Mouse (Mus musculus) liver, embryonic 11.5 days (tissue): ENCODE data around the gene Gstp1. TPM values are rescaled to one million over a fixed set of nuclear protein-coding genes. Genes with fewer than 3 reads are reported as not detected.
A peak's percentile ranks its signal among the peaks of the same experiment; 100 is the strongest.

ENCODE experiments used
- ATAC-seq: fragments of 200-750 bp; cut with Nextera tagmentation; replicated peaks from 2 replicates; pipeline ENCODE4 v1.8.0; 2017; ENCODE audit warnings: moderate number of reproducible peaks, mild to moderate bottlenecking, moderate TSS enrichment, moderate library complexity; ENCODE audit not compliant: low FRiP score
- DNase-seq: peaks from one replicate; pipeline ENCODE4 v3.0.0-alpha.2; 2017; ENCODE audit warnings: low spot score
- H3K27ac ChIP-seq: fragments of 300-500 bp; sonication (generic); 2 replicates; pipeline ENCODE4 v1.5.1; 2014; ENCODE audit warnings: mild to moderate bottlenecking, low read depth, low read length, control low read depth
- H3K27me3 ChIP-seq: fragments of 300-500 bp; sonication (generic); replicated peaks from 2 replicates; pipeline ENCODE4 v1.6.1; 2014; ENCODE audit warnings: low read length, mixed read lengths; ENCODE audit not compliant: control insufficient read depth, insufficient read depth
- H3K36me3 ChIP-seq: fragments of 300-500 bp; sonication (generic); 2 replicates; pipeline ENCODE4 v1.6.1; 2014; ENCODE audit warnings: mild to moderate bottlenecking, low read length, moderate library complexity, mixed read lengths; ENCODE audit not compliant: control insufficient read depth, insufficient read depth
- H3K4me1 ChIP-seq: fragments of 300-500 bp; sonication (generic); replicated peaks from 2 replicates; pipeline ENCODE4 v1.6.1; 2014; ENCODE audit warnings: low read length, mixed read lengths; ENCODE audit not compliant: control insufficient read depth, insufficient read depth
- H3K4me2 ChIP-seq: fragments of 300-500 bp; sonication (generic); 2 replicates; pipeline ENCODE4 v1.6.1; 2014; ENCODE audit warnings: mild to moderate bottlenecking, control low read depth, moderate library complexity
- H3K4me3 ChIP-seq: fragments of 300-500 bp; sonication (generic); 2 replicates; pipeline ENCODE4 v1.5.1; 2014; ENCODE audit warnings: low read depth, low read length, control low read depth
- H3K9ac ChIP-seq: fragments of 300-500 bp; sonication (generic); 2 replicates; pipeline ENCODE4 v1.6.1; 2014; ENCODE audit warnings: low read depth, low read length, control low read depth
- H3K9me3 ChIP-seq: fragments of 300-500 bp; sonication (generic); 2 replicates; pipeline ENCODE4 v1.6.1; 2016; ENCODE audit warnings: low read length, inconsistent platforms, mixed read lengths; ENCODE audit not compliant: control insufficient read depth
- WGBS: fragments of 180-500 bp; shearing (Covaris S2); extraction: QIAGEN DNeasy Blood & Tissue Kit; methylation state at CpG from one replicate; pipeline ENCODE4 v1.1.7; 2014; 5-methylcytosine and 5-hydroxymethylcytosine counted together
- polyA plus RNA-seq: library from polyadenylated mRNA; unstranded; fragments of >200 nt; fragmentation: Nextera tagmentation; extraction: Ambion mirVana; gene quantifications from 2 replicates; pipeline ENCODE4 v1.2.1, GENCODE M21; 2014

Gene Gstp1
- polyA plus RNA-seq, 1 experiment from 2014 or later: 765 TPM

DNA sequence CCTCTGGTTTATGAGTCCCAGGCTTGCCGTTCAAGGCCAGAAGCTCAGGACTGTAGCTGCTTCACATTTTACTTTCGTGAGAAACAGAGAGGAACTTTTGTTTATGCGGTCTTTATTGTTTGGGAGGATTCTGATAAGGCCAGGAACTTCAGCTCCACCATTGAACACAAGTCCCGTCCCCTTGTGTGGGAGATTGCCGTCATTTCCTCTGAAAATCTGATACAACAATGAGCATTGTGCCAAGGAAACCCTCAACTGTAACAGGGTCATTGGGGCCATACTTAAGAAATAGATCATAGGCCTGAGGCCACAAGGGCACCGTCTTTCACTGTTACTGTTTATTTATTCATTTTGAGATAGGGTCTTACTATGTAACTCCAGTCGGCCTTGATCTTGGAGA is 14.6 kb downstream of the Gstp1 start:
- 69% methylated on average over 7 of the region's 7 CpGs for WGBS
- DNase-seq (no peak), ATAC-seq (no peak)
- Histone ChIP-seq H3K36me3 (no peaks in the 10 kb centered on the region), H3K4me1 (peaks cover 5% of the 10 kb centered on the region; the same call in 1 of the 2 replicates), H3K27me3 (no peaks in the 10 kb centered on the region), H3K4me2 (no peak overlapping the region), H3K9me3 (peaks cover 7% of the 10 kb centered on the region), H3K9ac (no peak overlapping the region), H3K27ac (no peak overlapping the region), H3K4me3 (no peak overlapping the region)

GRCm38 (mm10) chr19:4018743-4019583 is 18.8 kb downstream of the Gstp1 start:
- 0 out of 2 replicates have a peak overlapping the region, but pooled peaks have one; percentile 16 for H3K9ac ChIP-seq

GRCm38 (mm10) chr19:4017921-4018587 is 19.7 kb downstream of the Gstp1 start:
- WGBS: 65% methylated on average over 10 of the region's 10 CpGs
- H3K27ac ChIP-seq: no peak overlapping the region
- no peak for ATAC-seq
- no peak for DNase-seq
- no peaks in the 10 kb centered on the region for H3K27me3 ChIP-seq
- no peak overlapping the region for H3K9ac ChIP-seq
- H3K9me3 ChIP-seq: no peaks in the 10 kb centered on the region
- no peak overlapping the region for H3K4me3 ChIP-seq
- H3K4me1 ChIP-seq: peaks cover 21% of the 10 kb centered on the region
- no peaks in the 10 kb centered on the region for H3K36me3 ChIP-seq
- H3K4me2 ChIP-seq: no peak overlapping the region

More at GRCm38 (mm10) chr19:4018743-4019583, 18.8 kb downstream of the Gstp1 start:
- WGBS: 41% methylated on average over 18 of the region's 18 CpGs
- Histone ChIP-seq H3K9me3 (no peaks in the 10 kb centered on the region), H3K27me3 (no peaks in the 10 kb centered on the region), H3K36me3 (no peaks in the 10 kb centered on the region), H3K4me2 (peak overlapping the region; percentile 25; the same call in 1 of the 2 replicates), H3K4me3 (no peak overlapping the region), H3K27ac (no peak overlapping the region), H3K4me1 (peaks cover 16% of the 10 kb centered on the region)
- DNase-seq (peak; percentile 57), ATAC-seq (peak; percentile 73)

DNA sequence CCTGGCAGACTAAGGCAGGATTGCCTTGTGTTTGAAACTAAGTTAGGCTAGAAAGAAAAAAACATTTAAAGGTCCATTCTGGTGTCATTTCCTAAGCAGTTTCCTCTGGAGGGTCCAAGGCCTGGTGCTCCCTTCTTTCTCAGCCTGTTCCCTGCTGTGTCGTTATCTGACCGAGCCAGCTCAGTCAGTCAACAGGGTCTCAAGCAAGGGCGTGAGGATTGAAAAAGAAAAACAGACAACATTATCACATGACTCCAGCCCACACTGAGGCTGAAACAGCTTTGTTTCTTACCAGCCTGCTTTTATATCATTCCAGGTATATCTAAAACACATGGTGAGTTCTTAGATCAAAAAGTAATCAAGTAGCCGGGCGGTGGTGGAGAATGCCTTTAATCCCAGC is 22.1 kb downstream of the Gstp1 start:
- H3K4me2 ChIP-seq: 0 out of 2 replicates have a peak overlapping the region, but pooled peaks have one; percentile 6
- WGBS: 35% methylated on average over 5 of the region's 5 CpGs
- H3K4me1 ChIP-seq: peaks cover 31% of the 10 kb centered on the region
- H3K9me3 ChIP-seq: no peaks in the 10 kb centered on the region
- no peaks in the 10 kb centered on the region for H3K27me3 ChIP-seq
- peak; percentile 63 for ATAC-seq
- H3K36me3 ChIP-seq: no peaks in the 10 kb centered on the region
- H3K27ac ChIP-seq: peak overlapping the region; percentile 76
- no peak overlapping the region for H3K4me3 ChIP-seq
- peak overlapping the region; percentile 13; the same call in 1 of the 2 replicates for H3K9ac ChIP-seq
- no peak for DNase-seq

DNA sequence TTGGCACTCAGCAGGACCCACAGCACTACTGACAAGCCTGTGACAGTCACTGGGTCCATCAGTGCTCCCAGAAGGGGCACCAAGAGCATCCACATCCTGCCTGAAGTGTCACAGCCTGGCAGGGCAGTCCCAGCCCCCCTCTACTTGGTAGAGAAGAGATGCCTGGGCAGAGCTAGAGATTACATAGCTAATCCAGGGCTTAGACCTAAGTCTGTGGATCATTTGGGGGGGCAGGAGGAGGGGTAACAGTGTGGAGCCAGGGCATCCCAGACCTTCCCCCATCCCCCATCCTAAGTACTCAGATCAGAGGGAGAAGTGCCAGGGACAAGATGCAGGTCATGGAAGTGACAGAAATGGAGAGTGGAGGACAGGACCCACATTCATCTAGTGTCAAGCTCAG is 23.0 kb downstream of the Gstp1 start:
- ATAC-seq: no peak

GRCm38 (mm10) chr19:4013066-4013465 is 24.7 kb downstream of the Gstp1 start:
- peak overlapping the region; percentile 89 for H3K4me3 ChIP-seq
- peaks cover 17% of the 10 kb centered on the region for H3K36me3 ChIP-seq
- peak overlapping the region; percentile 71 for H3K9ac ChIP-seq
- peaks cover 27% of the 10 kb centered on the region for H3K4me1 ChIP-seq
- WGBS: 12% methylated on average over 9 of the region's 9 CpGs
- DNase-seq (no peak), ATAC-seq (peak; percentile 53)
- H3K27ac ChIP-seq: peak overlapping the region; percentile 82
- H3K9me3 ChIP-seq: no peaks in the 10 kb centered on the region
- H3K4me2 ChIP-seq: peak overlapping the region; percentile 83
- no peaks in the 10 kb centered on the region for H3K27me3 ChIP-seq

More for the DNA sequence above, 23.0 kb downstream of the Gstp1 start:
- no peaks in the 10 kb centered on the region for H3K9me3 ChIP-seq
- peaks cover 31% of the 10 kb centered on the region for H3K4me1 ChIP-seq
- H3K27ac ChIP-seq: peak overlapping the region; percentile 76
- no peaks in the 10 kb centered on the region for H3K27me3 ChIP-seq
- H3K36me3 ChIP-seq: peaks cover 2% of the 10 kb centered on the region; the same call in 1 of the 2 replicates
- 0 out of 2 replicates have a peak overlapping the region, but pooled peaks have one; percentile 13 for H3K9ac ChIP-seq
- DNase-seq: no peak
- H3K4me3 ChIP-seq: no peak overlapping the region
- H3K4me2 ChIP-seq: no peak overlapping the region

- ATAC-seq: peak; percentile 97
- peak within 1 kb of the TSS; percentile 90 for H3K9ac ChIP-seq
- H3K4me3 ChIP-seq: peak within 1 kb of the TSS; percentile 89
- peak; percentile 96 for DNase-seq
- H3K27ac ChIP-seq: peak within 1 kb of the TSS; percentile 82
- peaks cover 27% of the 10 kb centered on the region for H3K4me1 ChIP-seq
- 0% methylated on average over 45 of the region's 45 CpGs for WGBS
- H3K27me3 ChIP-seq: no peaks in the 10 kb centered on the region
- H3K9me3 ChIP-seq: no peaks in the 10 kb centered on the region
- peak within 1 kb of the TSS; percentile 90 for H3K4me2 ChIP-seq
- peaks cover 22% of the 10 kb centered on the region for H3K36me3 ChIP-seq
These were observed 25.3 kb downstream of the Gstp1 start, which contains the start of gene Ndufv1 for GRCm38 (mm10) chr19:4012432-4013022. TSS of gene Ndufv1 (minus strand) at chr19:4012806.

- no peaks in the 10 kb centered on the region for H3K9me3 ChIP-seq
- H3K36me3 ChIP-seq: peaks cover 35% of the 10 kb centered on the region
These were observed 26.7 kb downstream of the Gstp1 start for GRCm38 (mm10) chr19:4011086-4011485.

More at GRCm38 (mm10) chr19:4011086-4011485, 26.7 kb downstream of the Gstp1 start:
- ATAC-seq (no peak), DNase-seq (no peak)
- Histone ChIP-seq H3K9ac (no peak overlapping the region), H3K4me1 (peaks cover 23% of the 10 kb centered on the region), H3K4me3 (peak overlapping the region; percentile 89; the same call in 1 of the 2 replicates), H3K27me3 (no peaks in the 10 kb centered on the region), H3K4me2 (peak overlapping the region; percentile 90), H3K27ac (no peak overlapping the region)
- WGBS: 90% methylated on average over 5 of the region's 5 CpGs
